Mouse (Mus musculus) small intestine, adult 2 months (tissue): ENCODE data around the gene Lrrc66.

Experiments
- CTCF ChIP-seq: fragments of 200-500 bp; IDR thresholded peaks from 2 replicates; pipeline ENCODE4 v1.5.1; 2012; ENCODE audit warnings: low read depth, mild to moderate bottlenecking, control low read depth, inconsistent platforms, low read length, moderate library complexity, mixed read lengths; ENCODE audit not compliant: insufficient replicate concordance, insufficient read length; ENCODE audit errors: extremely low read depth
- POLR2A ChIP-seq: fragments of 200-500 bp; IDR thresholded peaks from 2 replicates; pipeline ENCODE4 v1.6.1; 2012; ENCODE audit warnings: low read depth, mild to moderate bottlenecking, control low read depth, inconsistent platforms, low read length, moderate library complexity

GRCm38 (mm10) chr5:73667877-73668276 lies 35.6 kb upstream of the Lrrc66 start:
- TF ChIP-seq CTCF (no peak), POLR2A (no peak)
